19 mouse cellular contexts compared by ENCODE assay signal in genomic region chr7:101130646-101131045, GRCm38 (mm10). TPM values are rescaled to one million over a fixed set of nuclear protein-coding genes. Genes with fewer than 3 reads are reported as not detected.
A peak's percentile ranks its signal among the peaks of the same experiment; 100 is the strongest.
DNase-seq lines count a peak whose midpoint lies in the region; ATAC-seq lines count a peak whose summit lies in the region.
"Had no signal": no experiment of that assay in that cellular context is flagged by ENCODE, and none has a peak within 500 bp of the region (broad histone marks: within the 10 kb centered on the region; RNA-seq: fewer than 3 reads in every experiment).

No protein-coding gene starts in this region.

- H3K4me2 ChIP-seq in kidney, embryonic 16.5 days (replicated peaks; ENCODE audit: low read depth, low read length) = no peak overlapping the region
- H3K4me2 ChIP-seq: embryonic facial prominence, embryonic 15.5 days; hindbrain, embryonic 12.5 days had no signal

- WGBS in kidney, embryonic 16.5 days = 50% methylated on average over 3 of the region's 3 CpGs

- peak; percentile 25 to 51 for DNase-seq in kidney, adult 8-10 months
- DNase-seq in kidney, postnatal 25 days = peak; percentile 18 to 55
- DNase-seq in cerebellum, postnatal 25 days = no peak
- DNase-seq in thymus, postnatal 14 days = no peak
- DNase-seq: adrenal gland, adult 2 months; adrenal gland, postnatal 36 days; embryo, embryonic 11 days; gastrocnemius, postnatal 36 days; heart, postnatal 10 days; heart, postnatal 4 days had no signal

- H3K27me3 ChIP-seq in kidney, embryonic 16.5 days (ENCODE audit: insufficient read depth, low read length) = no peaks in the 10 kb centered on the region
- H3K27me3 ChIP-seq: embryonic facial prominence, embryonic 15.5 days; hindbrain, embryonic 12.5 days had no signal

- ATAC-seq in kidney, embryonic 16.5 days (ENCODE audit: low FRiP score, low TSS enrichment) = peak; percentile 73
- no peak for ATAC-seq in inflammation-experienced regulatory T-cells, adult 6 months
- ATAC-seq: forebrain, embryonic 14.5 days had no signal

- no peaks in the 10 kb centered on the region for H3K9me3 ChIP-seq in kidney, embryonic 16.5 days (ENCODE audit: low read length)
- H3K9me3 ChIP-seq: embryonic facial prominence, embryonic 15.5 days; forebrain, embryonic 10.5 days; heart, embryonic 10.5 days; hindbrain, embryonic 12.5 days had no signal

- no peak overlapping the region for H3K4me3 ChIP-seq in kidney, embryonic 16.5 days (ENCODE audit: low read length)
- H3K4me3 ChIP-seq: embryonic facial prominence, embryonic 15.5 days; erythroblast, embryonic 14.5 days; forebrain, embryonic 10.5 days; gastrocnemius, adult 2 months; heart, embryonic 10.5 days; hindbrain, embryonic 12.5 days had no signal

- H3K4me1 ChIP-seq in kidney, embryonic 16.5 days (ENCODE audit: insufficient read depth, low read length) = peaks cover 20% of the 10 kb centered on the region
- H3K4me1 ChIP-seq: forebrain, embryonic 10.5 days; hindbrain, embryonic 12.5 days had no signal

- no peak overlapping the region for H3K9ac ChIP-seq in kidney, embryonic 16.5 days (replicated peaks; ENCODE audit: low read length)
- H3K9ac ChIP-seq: embryonic facial prominence, embryonic 15.5 days; hindbrain, embryonic 12.5 days had no signal

- H3K27ac ChIP-seq in kidney, embryonic 16.5 days (ENCODE audit: low read length) = no peak overlapping the region; the same call in 1 of the 2 replicates
- H3K27ac ChIP-seq: embryonic facial prominence, embryonic 15.5 days; forebrain, embryonic 10.5 days; heart, embryonic 10.5 days; hindbrain, embryonic 12.5 days had no signal

- H3K36me3 ChIP-seq in kidney, embryonic 16.5 days (ENCODE audit: insufficient read depth, low read length) = 0 out of 2 replicates have a peak, but pooled peaks cover 3% of the 10 kb centered on the region
- H3K36me3 ChIP-seq: embryonic facial prominence, embryonic 15.5 days; hindbrain, embryonic 12.5 days had no signal

RNA-seq across cellular contexts. Expression of gene Fchsd2, which starts 38.0 kb away (rescaled TPM):
- 24.6 and 28.5 TPM in 2 replicates for polyA plus RNA-seq in kidney, embryonic 16.5 days (2015; fragmentation: Nextera tagmentation; extraction: Ambion mirVana)
- polyA plus RNA-seq in inflammation-experienced regulatory T-cells, adult 6 months (2017; shearing (Covaris generic)) = 10 to 100 TPM; 29.3 to 53.7 (median 41.9) TPM

Comparison
In these comparisons a context has a peak if more than half of its experiments do, and no peak if none do; other contexts are left out.
1. DNase-seq: peak in kidney, adult 8-10 months (2 of 2) and kidney, postnatal 25 days (2 of 2); none in cerebellum, postnatal 25 days (0 of 2) and thymus, postnatal 14 days (single experiment).